Mouse (Mus musculus) heart, postnatal 0 days (tissue): ENCODE data around the gene Serpina5.

Source experiments
- CTCF ChIP-seq: IDR thresholded peaks from 2 replicates; pipeline ENCODE4 v1.5.1; 2016; ENCODE audit warnings: antibody characterized with exemption, control low read depth, low read depth
- EP300 ChIP-seq: IDR thresholded peaks from 2 replicates; pipeline ENCODE4 v1.6.1; 2016; ENCODE audit warnings: antibody characterized with exemption, low read depth

DNA sequence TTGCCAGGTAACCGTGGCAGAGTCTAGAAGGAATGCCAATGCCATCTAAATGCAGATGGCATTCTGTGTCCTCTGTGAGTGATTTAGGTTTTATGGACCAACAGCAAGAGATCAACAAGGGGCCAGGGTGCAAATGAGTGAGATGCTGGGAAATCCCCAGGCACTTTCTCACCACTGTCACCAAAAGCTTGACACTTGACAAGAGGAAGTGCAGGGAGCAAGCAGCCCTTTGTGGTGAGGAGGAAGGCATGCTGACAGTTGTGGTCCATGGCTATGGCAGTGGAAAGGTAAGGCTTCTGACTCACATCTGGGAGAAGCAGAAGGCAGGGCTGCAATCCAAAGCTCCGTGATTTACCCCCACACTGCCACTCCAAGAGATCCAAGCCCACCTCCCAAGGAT, 39.1 kb upstream of the Serpina5 start:
- TF ChIP-seq CTCF (no peak), EP300 (no peak)
